Mouse (Mus musculus) left cerebral cortex, adult 2 months (tissue): Measurements from ENCODE around the gene Orm2. TPM values are rescaled to one million over a fixed set of nuclear protein-coding genes. Genes with fewer than 3 reads are reported as not detected.
A peak's percentile ranks its signal among the peaks of the same experiment; 100 is the strongest.

Source experiments
- DNase-seq, 2 experiments: peaks; one replicate each; pipeline ENCODE4 v3.0.0; 2021 to 2022; ENCODE audit warnings: low spot score in 2 of 2, mixed read lengths in 1 of 2; ENCODE audit errors: extremely low spot score in 1 of 2
- H3K27ac ChIP-seq: fragments of 200-600 bp; 2 replicates; pipeline ENCODE4 v1.8.1; 2022
- H3K4me3 ChIP-seq: fragments of 200-600 bp; 2 replicates; pipeline ENCODE4 v1.8.1; 2022
- CTCF ChIP-seq: fragments of 200-600 bp; IDR thresholded peaks from 2 replicates; pipeline ENCODE4 v1.8.1; 2022; ENCODE audit warnings: antibody characterized with exemption, mild to moderate bottlenecking, moderate library complexity
- intact Hi-C: fragments of 180-260 bp; cut with DNase I; formaldehyde crosslinking; loops from one replicate; pipeline ENCODE4 v1.15.1; 2025
- total RNA-seq, 2 experiments: library from RNA; stranded (reverse); gene quantifications; 2 replicates each; pipeline ENCODE4 v1.2.3; 2021

Orm2 gene
- total RNA-seq, 2 experiments from 2014 or later = not detected

GRCm38 (mm10) chr4:63409908-63410582, 47.8 kb downstream of the Orm2 start:
- DNase-seq = peak in 1 of 2 experiments; percentile 33

GRCm38 (mm10) chr4:63410583-63410934, 48.3 kb downstream of the Orm2 start:
- intact Hi-C loops = no loop called here
- no peak for TF ChIP-seq CTCF
- H3K27ac ChIP-seq = no peak overlapping the region
- H3K4me3 ChIP-seq = peak overlapping the region; percentile 64
- peak; percentile 87 to 90 for DNase-seq

More at GRCm38 (mm10) chr4:63409908-63410582, 47.8 kb downstream of the Orm2 start:
- no peak for TF ChIP-seq CTCF
- H3K27ac ChIP-seq = peak overlapping the region; percentile 9; the same call in 1 of the 2 replicates
- H3K4me3 ChIP-seq = peak overlapping the region; percentile 64
- intact Hi-C loops = loop anchor here (5.0 kb wide), 1 partner anchor 228 kb away; no protein-coding TSS in a partner anchor

- H3K27ac ChIP-seq = no peak overlapping the region
- no peak for DNase-seq
- intact Hi-C loops = no loop called here
- H3K4me3 ChIP-seq = no peak overlapping the region
- no peak for TF ChIP-seq CTCF
These were observed 49.0 kb downstream of the Orm2 start for GRCm38 (mm10) chr4:63411222-63411621.

GRCm38 (mm10) chr4:63414951-63415350, 52.7 kb downstream of the Orm2 start:
- intact Hi-C loops = loop anchor here (5.0 kb wide), 3 partner anchors 82 to 272 kb away; partner anchors contain the start of gene Whrn
- no peak for DNase-seq
- no peak overlapping the region for H3K27ac ChIP-seq
- no peak overlapping the region for H3K4me3 ChIP-seq
- no peak for TF ChIP-seq CTCF

Other genes with a start within 250 kb of the Orm2 start
- gene Ambp, start 207.7 kb upstream of the Orm2 start, total RNA-seq = not detected
- not detected for gene Kif12, start 190.3 kb upstream of the Orm2 start, total RNA-seq
- gene Col27a1, start 148.4 kb upstream of the Orm2 start, total RNA-seq = 1 to 10 TPM; 4.6 to 4.9 TPM
- not detected for gene Orm1, start 17.9 kb upstream of the Orm2 start, total RNA-seq
- gene Orm3, start 6.3 kb upstream of the Orm2 start, total RNA-seq = not detected
- gene Akna, start 40.9 kb downstream of the Orm2 start, total RNA-seq = 1 to 10 TPM; 3.4 TPM
- 10 to 100 TPM; 45.1 to 53.7 TPM for gene Whrn, start 133.5 kb downstream of the Orm2 start, total RNA-seq
- gene Atp6v1g1, start 182.3 kb downstream of the Orm2 start, total RNA-seq = 100 to 1,000 TPM; 142 to 143 TPM
- 10 to 100 TPM; 10.2 to 11.3 TPM for gene Tmem268, start 196.3 kb downstream of the Orm2 start, total RNA-seq
- gene Gm11213, start 242.8 kb downstream of the Orm2 start, total RNA-seq = not detected